Comparison of ENCODE assay signal across 18 mouse cellular contexts in the genomic region with DNA sequence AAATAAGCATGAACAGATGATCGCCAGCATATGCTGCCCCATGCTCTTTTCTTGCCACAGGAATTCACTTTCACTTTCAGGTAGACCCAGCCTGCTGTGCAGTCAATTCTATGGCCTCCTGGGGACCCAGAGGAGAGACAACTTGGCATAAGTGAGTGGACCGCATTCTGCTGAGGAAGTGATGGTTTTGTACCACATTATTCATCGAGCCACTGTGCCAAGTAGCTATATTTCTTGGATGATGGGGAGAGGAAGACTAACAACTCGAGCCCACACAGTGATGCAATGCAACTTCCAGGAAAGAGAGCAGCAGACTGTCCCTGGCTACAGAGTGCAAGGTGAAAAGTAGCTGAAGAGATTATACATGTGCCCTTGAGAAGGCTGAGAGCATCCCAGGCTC.
A peak's percentile ranks its signal among the peaks of the same experiment; 100 is the strongest.
DNase-seq lines count a peak whose midpoint lies in the region; ATAC-seq lines count a peak whose summit lies in the region.
"Had no signal": no experiment of that assay in that cellular context is flagged by ENCODE, and none has a peak within 500 bp of the region (broad histone marks: within the 10 kb centered on the region; RNA-seq: fewer than 3 reads in every experiment).

No protein-coding gene starts in this region.

- intact Hi-C loops in left cerebral cortex, postnatal 36 days (cut with DNase I): no loop called here
- intact Hi-C loops in left cerebral cortex, postnatal 4 days (cut with DNase I): no loop called here

- no peaks in the 10 kb centered on the region for H3K27me3 ChIP-seq in megakaryocyte, embryonic 14.5 days (replicated peaks)
- H3K27me3 ChIP-seq in kidney, embryonic 14.5 days (ENCODE audit: control insufficient read depth, insufficient read depth, low read length): no peaks in the 10 kb centered on the region
- H3K27me3 ChIP-seq: forebrain, embryonic 12.5 days had no signal

- no peak overlapping the region for H3K4me2 ChIP-seq in kidney, embryonic 14.5 days (replicated peaks; ENCODE audit: low read depth, low read length)
- H3K4me2 ChIP-seq: forebrain, embryonic 12.5 days; heart, embryonic 11.5 days had no signal

- H3K4me3 ChIP-seq in megakaryocyte, embryonic 14.5 days (replicated peaks): peak overlapping the region; percentile 79
- H3K4me3 ChIP-seq in kidney, embryonic 14.5 days (ENCODE audit: low read length): no peak overlapping the region
- H3K4me3 ChIP-seq: forebrain, embryonic 12.5 days; left cerebral cortex, adult 2 months had no signal

- no peaks in the 10 kb centered on the region for H3K9me3 ChIP-seq in megakaryocyte, embryonic 14.5 days
- no peaks in the 10 kb centered on the region for H3K9me3 ChIP-seq in kidney, embryonic 14.5 days (ENCODE audit: control insufficient read depth, low read length)
- H3K9me3 ChIP-seq: forebrain, embryonic 12.5 days had no signal

- H3K9ac ChIP-seq in kidney, embryonic 14.5 days (ENCODE audit: low read depth, low read length): no peak overlapping the region
- H3K9ac ChIP-seq: forebrain, embryonic 12.5 days had no signal

- no peaks in the 10 kb centered on the region for H3K36me3 ChIP-seq in megakaryocyte, embryonic 14.5 days (replicated peaks; ENCODE audit: low read length)
- H3K36me3 ChIP-seq in kidney, embryonic 14.5 days (ENCODE audit: control insufficient read depth, insufficient read depth, low read length): no peaks in the 10 kb centered on the region
- H3K36me3 ChIP-seq: forebrain, embryonic 12.5 days had no signal

- no peak overlapping the region for H3K27ac ChIP-seq in kidney, embryonic 14.5 days (ENCODE audit: low read depth, low read length)
- H3K27ac ChIP-seq: forebrain, embryonic 12.5 days; left cerebral cortex, adult 2 months had no signal

- peak; percentile 5 to 11 for DNase-seq in left cerebral cortex, postnatal 36 days (ENCODE audit: low spot score in 2 of 2)
- DNase-seq in left cerebral cortex, postnatal 4 days: no peak
- DNase-seq in Muller cell, postnatal 12 days (ENCODE audit: inconsistent ontology term): peak; percentile 44
- DNase-seq in cerebellum, adult 9-10 months: peak; percentile 63
- DNase-seq in lung, postnatal 4 days: no peak
- no peak for DNase-seq in embryo, embryonic 9.5 days (ENCODE audit: extremely low spot score)
- DNase-seq: gastrocnemius, postnatal 14 days; heart, postnatal 4 days; kidney, postnatal 4 days; liver; lung, postnatal 14 days; spleen, adult 18-20 months had no signal

- 80% methylated on average over 4 of the region's 4 CpGs for WGBS in kidney, embryonic 14.5 days

- no peak for ATAC-seq in kidney, embryonic 14.5 days (ENCODE audit: low FRiP score, low TSS enrichment)
- ATAC-seq: intestine, postnatal 0 days had no signal

- H3K4me1 ChIP-seq in megakaryocyte, embryonic 14.5 days: no peaks in the 10 kb centered on the region
- H3K4me1 ChIP-seq in kidney, embryonic 14.5 days (ENCODE audit: control insufficient read depth, insufficient read depth, low read length): no peaks in the 10 kb centered on the region
- H3K4me1 ChIP-seq: forebrain, embryonic 12.5 days had no signal

Comparison
In these comparisons a context has a peak if more than half of its experiments do, and no peak if none do; other contexts are left out.
1. DNase-seq: peak in left cerebral cortex, postnatal 36 days (2 of 2), Muller cell, postnatal 12 days (single experiment) and cerebellum, adult 9-10 months (single experiment); none in left cerebral cortex, postnatal 4 days (single experiment), lung, postnatal 4 days (0 of 2) and embryo, embryonic 9.5 days (single experiment).